Mouse (Mus musculus) inflammation-experienced regulatory T-cells, adult 6 months (primary cell): ENCODE measurements around the gene Olfr683. TPM values are rescaled to one million over a fixed set of nuclear protein-coding genes. Genes with fewer than 3 reads are reported as not detected.
"Not testable (repeated sequence)": the region's sequence is repeated elsewhere in the genome, so short reads cannot be mapped to it uniquely, and the experiment has no call there.

Source experiments
- ATAC-seq: one replicate; pipeline ENCODE4 v1.8.0; 2017
- polyA plus RNA-seq, 3 experiments: library from polyadenylated mRNA; unstranded; fragments of 100-300 nt; shearing (Covaris generic); gene quantifications; one replicate each; pipeline ENCODE4 v1.2.1; 2017

Gene Olfr683
- polyA plus RNA-seq, result not detected

GRCm38 (mm10) chr7:105146912-105147311 lies at the start of gene Olfr683:
TSS of gene Olfr683 (minus strand) at chr7:105147012.
- no peak for ATAC-seq

GRCm38 (mm10) chr7:105185912-105186311 lies 39.1 kb upstream of the Olfr683 start, which contains the start of gene Olfr685:
TSS of gene Olfr685 (minus strand) at chr7:105186012.
- no peak for ATAC-seq

GRCm38 (mm10) chr7:105170773-105171172 lies 24.0 kb upstream of the Olfr683 start:
- no peak for ATAC-seq

GRCm38 (mm10) chr7:105163553-105163952 lies 16.7 kb upstream of the Olfr683 start, which contains the start of gene Olfr684:
TSS of gene Olfr684 (minus strand) at chr7:105163653.
- no peak for ATAC-seq

GRCm38 (mm10) chr7:105141275-105141674 lies 5.5 kb downstream of the Olfr683 start:
- ATAC-seq, result no peak

GRCm38 (mm10) chr7:105116536-105116935 lies 30.3 kb downstream of the Olfr683 start, which contains the start of gene Olfr681:
TSS of gene Olfr681 (plus strand) at chr7:105116836.
- no peak for ATAC-seq

- ATAC-seq, result not testable (repeated sequence)
Measured at GRCm38 (mm10) chr7:105092717-105093116, 54.1 kb downstream of the Olfr683 start, which contains the start of gene Olfr680-ps1. TSS of gene Olfr680-ps1 (minus strand) at chr7:105092817.

Other genes with a start within 250 kb of the Olfr683 start
- gene Olfr667, start 225.5 kb downstream of the Olfr683 start, polyA plus RNA-seq, result not detected
- gene Olfr668, start 219.0 kb downstream of the Olfr683 start, polyA plus RNA-seq, result not detected
- not detected for gene Olfr669, start 212.8 kb downstream of the Olfr683 start, polyA plus RNA-seq
- gene Olfr670, start 184.4 kb downstream of the Olfr683 start, polyA plus RNA-seq, result not detected
- gene Olfr671, start 167.9 kb downstream of the Olfr683 start, polyA plus RNA-seq, result not detected
- gene Olfr672, start 145.0 kb downstream of the Olfr683 start, polyA plus RNA-seq, result not detected
- under 1 TPM in 1 of 3 experiments, not detected in 2; 0.16 TPM for gene Olfr675, start 118.6 kb downstream of the Olfr683 start, polyA plus RNA-seq
- not detected for gene Olfr676, start 114.3 kb downstream of the Olfr683 start, polyA plus RNA-seq
- gene Olfr677, start 95.6 kb downstream of the Olfr683 start, polyA plus RNA-seq, result not detected
- not detected for gene Olfr678, start 82.5 kb downstream of the Olfr683 start, polyA plus RNA-seq
- gene Olfr679, start 65.8 kb downstream of the Olfr683 start, polyA plus RNA-seq, result not detected
- gene Olfr680-ps1, start 54.2 kb downstream of the Olfr683 start, polyA plus RNA-seq, result not detected
- not detected for gene Olfr681, start 30.2 kb downstream of the Olfr683 start, polyA plus RNA-seq
- under 1 TPM in 1 of 3 experiments, not detected in 2; 0.30 TPM for gene Olfr684, start 16.6 kb upstream of the Olfr683 start, polyA plus RNA-seq
- not detected for gene Olfr685, start 39.0 kb upstream of the Olfr683 start, polyA plus RNA-seq
- gene Olfr686, start 60.5 kb upstream of the Olfr683 start, polyA plus RNA-seq, result not detected
- gene Olfr688, start 141.1 kb upstream of the Olfr683 start, polyA plus RNA-seq, result not detected
- gene Olfr689, start 164.2 kb upstream of the Olfr683 start, polyA plus RNA-seq, result not detected
- not detected for gene Olfr690, start 187.1 kb upstream of the Olfr683 start, polyA plus RNA-seq
- gene Olfr691, start 195.3 kb upstream of the Olfr683 start, polyA plus RNA-seq, result not detected
- not detected for gene Olfr692, start 221.2 kb upstream of the Olfr683 start, polyA plus RNA-seq
- gene Gm5901, start 228.0 kb upstream of the Olfr683 start, polyA plus RNA-seq, result not detected